Mouse (Mus musculus): ENCODE measurements at regions not wholly inside any gene's neighbourhood (a gene's known extent, or its start where the extent isn't known, plus 50 kb on each side); places are given as distances from the start of the nearest gene placed in this dataset.
A peak's percentile ranks its signal among the peaks of the same experiment; 100 is the strongest.

DNA sequence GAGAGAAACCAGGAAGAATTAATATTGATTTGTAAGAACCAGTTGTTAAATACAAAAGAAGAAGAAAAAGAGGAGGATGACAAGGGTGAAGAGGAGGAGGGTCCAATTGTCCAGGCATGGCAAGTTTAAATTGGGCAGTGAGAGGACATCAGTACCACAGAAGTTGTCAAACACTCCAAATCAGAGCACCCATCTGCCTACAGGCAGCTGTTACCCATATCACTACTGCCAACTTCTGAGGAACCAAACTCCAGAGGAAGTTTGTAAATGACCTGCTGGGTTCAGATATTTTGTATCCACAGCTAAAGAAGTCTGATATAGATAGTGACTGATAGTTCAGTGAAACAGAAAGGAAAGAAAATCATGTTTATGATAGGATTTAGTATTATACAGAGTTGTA is 802.6 kb downstream of the Gsdmc2 start:
- no peak for TF ChIP-seq E2F4 (IDR thresholded peaks at IDR 0.05; ENCODE audit: insufficient read depth)
- no peak for TF ChIP-seq TCF3 (IDR thresholded peaks at IDR 0.05; ENCODE audit: insufficient read length, low read depth)
- no peak for TF ChIP-seq POLR2A (IDR thresholded peaks at IDR 0.05; ENCODE audit: insufficient read length, low read depth)
- TF ChIP-seq USF1 (IDR thresholded peaks at IDR 0.05; ENCODE audit: low read depth) = no peak
- peak; percentile 19 for TF ChIP-seq TCF12 (IDR thresholded peaks at IDR 0.05; ENCODE audit: insufficient read depth, poor library complexity, severe bottlenecking)
